Mouse (Mus musculus): ENCODE results near the gene Slc9b1. TPM values are rescaled to one million over a fixed set of nuclear protein-coding genes. Genes with fewer than 3 reads are reported as not detected.

Gene Slc9b1
- 1 to 10 TPM in 1 of 2 experiments, under 1 TPM in 1; 0.74 to 1.0 TPM for total RNA-seq (2021)

GRCm38 (mm10) chr3:135347739-135348264 is at the start of gene Slc9b1:
Gene Slc9b1 (plus strand): TSS chr3:135348029.
- no peak for DNase-seq

DNA sequence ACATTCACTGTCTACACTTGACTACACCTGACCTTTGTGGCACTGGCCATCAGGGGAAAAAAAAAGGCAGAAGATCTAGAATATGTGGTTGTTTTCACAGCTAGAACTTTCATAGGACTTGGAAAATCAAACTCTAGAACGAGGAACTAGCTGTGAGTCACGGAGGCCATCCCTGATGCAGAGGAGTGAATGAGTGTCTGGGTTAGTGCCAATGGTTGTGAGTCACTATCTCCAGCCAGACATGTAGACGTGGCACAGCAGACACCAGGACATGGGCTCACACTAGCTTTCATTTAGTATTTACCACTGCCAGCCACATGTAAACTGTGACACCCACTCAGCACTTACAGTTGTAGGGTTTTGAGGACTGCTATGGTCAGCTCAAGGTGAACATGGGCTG is 49.3 kb upstream of the Slc9b1 start:
- DNase-seq, result peak; percentile 19

DNA sequence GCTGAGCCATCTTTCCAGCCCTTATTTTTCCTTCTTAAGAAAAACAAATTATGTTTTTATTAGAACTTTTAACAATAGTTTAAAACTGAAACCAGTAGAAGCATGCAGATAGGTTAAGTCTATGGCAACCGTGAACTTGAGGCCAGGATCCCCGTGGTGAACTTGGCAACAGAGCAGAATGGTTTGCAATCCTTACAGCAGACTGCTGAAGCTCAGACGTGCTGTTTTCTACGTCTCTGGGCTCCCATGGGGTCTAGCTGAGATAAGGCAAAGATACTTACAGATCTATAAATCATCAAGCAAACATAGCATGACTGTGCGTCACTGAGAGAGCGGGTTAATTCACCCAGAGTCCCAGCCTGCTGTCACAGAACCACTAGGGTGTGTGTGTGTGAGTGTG is 47.7 kb upstream of the Slc9b1 start:
- DNase-seq, result no peak

DNA sequence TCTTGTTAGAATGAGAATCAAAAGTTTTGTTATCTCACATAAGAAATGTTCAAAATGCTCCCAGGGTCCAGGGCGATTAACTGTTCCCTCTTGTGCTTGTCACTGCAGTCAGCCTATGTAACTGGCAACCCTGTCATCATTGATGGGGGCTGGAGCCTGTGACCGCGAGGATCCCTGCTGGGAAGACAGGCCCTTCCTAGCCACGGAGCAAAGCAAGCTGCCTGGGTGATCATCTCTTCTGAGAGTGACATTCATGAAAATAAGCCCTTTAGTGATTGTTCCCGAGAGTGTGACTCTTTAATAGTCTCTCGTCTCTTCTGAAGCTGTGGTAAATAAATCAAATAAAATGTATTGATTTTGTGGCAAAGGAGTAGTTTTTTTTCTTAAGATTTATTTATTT is 43.8 kb upstream of the Slc9b1 start:
- DNase-seq, result no peak

GRCm38 (mm10) chr3:135304566-135304965 is 43.3 kb upstream of the Slc9b1 start:
- no peak for DNase-seq

- DNase-seq, result peak; percentile 32
Measured at GRCm38 (mm10) chr3:135307411-135308259, 40.2 kb upstream of the Slc9b1 start, which contains the start of gene Slc9b2. Gene Slc9b2 (plus strand): TSS chr3:135307700.

- DNase-seq, result no peak
Measured at GRCm38 (mm10) chr3:135312916-135313491, 34.8 kb upstream of the Slc9b1 start.

GRCm38 (mm10) chr3:135313727-135314126 is 34.1 kb upstream of the Slc9b1 start:
- no peak for DNase-seq

DNA sequence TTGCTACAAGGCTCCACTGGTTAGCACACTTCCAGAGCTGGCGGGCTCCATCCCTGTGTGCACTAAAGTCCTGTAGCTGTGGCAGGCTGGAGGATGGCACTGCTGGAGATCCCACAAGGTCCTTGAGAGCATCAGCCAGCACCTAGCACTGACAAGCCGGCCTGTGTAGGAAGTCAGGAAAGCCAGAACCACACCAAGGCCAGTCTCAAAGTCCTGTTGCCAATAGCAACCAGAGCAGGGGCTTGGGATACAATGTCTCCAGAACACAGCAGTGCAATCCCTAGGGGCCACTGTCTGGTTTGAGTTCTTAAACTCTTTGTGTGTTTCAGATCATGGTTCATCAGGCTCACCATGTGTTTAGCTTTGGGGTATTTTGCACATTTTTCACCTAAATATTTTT is 33.0 kb upstream of the Slc9b1 start:
- DNase-seq, result no peak

DNA sequence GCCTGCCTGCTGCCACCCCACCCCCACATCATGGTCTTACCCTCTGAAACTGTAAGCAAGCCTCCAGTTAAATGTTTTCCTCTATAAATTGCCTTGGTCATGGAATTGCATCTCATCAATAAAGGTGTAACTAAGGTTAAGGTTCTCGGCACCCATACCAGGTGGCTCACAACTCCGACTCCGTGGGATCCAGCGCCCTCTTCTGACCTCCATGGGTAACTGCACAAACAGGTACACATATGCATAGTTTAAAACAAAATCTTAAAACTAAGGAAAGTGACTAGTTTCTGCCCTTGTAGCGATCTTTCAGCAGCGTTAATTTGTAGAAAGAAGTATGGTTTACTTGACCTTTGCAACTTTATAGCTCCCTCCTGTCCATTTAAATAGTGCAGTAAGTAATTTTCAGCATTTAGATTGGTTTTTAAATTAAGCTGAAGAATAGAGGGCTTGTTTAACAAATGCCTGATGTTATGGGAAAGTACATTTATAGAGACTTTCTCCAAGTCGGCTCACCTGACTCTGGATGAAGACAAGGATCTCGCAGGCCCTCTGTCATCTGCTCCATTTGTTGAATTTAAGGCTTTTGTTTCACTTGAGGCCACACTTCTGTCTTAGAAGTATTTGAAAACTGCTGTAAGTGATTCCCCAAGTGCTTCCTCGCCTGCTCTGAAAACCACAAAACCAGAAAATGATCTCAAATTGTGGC is 32.0 kb upstream of the Slc9b1 start:
- DNase-seq, result no peak

GRCm38 (mm10) chr3:135318331-135318730 is 29.5 kb upstream of the Slc9b1 start:
- no peak for DNase-seq

GRCm38 (mm10) chr3:135324354-135324753 is 23.5 kb upstream of the Slc9b1 start:
- no peak for DNase-seq

DNA sequence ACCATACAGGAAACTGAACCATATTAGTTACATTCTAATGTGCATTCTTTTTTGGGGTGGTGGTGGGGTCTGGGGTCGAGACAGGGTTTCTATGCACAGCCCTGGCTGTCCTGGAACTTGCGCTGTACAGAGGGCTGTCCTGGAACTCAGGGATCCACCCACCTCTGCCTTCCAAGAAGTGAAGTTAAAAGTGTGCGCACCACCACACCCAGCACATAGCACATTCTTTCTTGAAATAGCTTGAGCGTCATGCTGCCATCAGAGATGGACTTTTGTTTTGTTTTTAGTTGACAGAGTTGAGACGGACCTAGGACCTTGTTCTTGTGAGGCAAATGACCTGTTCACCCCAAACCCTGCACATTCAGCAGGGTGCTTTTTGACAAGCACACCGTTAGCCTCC is 20.7 kb upstream of the Slc9b1 start:
- no peak for DNase-seq

GRCm38 (mm10) chr3:135327601-135328000 is 20.2 kb upstream of the Slc9b1 start:
- no peak for DNase-seq

GRCm38 (mm10) chr3:135328560-135328959 is 19.3 kb upstream of the Slc9b1 start:
- peak; percentile 52 for DNase-seq

- DNase-seq, result no peak
Measured at GRCm38 (mm10) chr3:135332691-135333090, 15.1 kb upstream of the Slc9b1 start.

DNA sequence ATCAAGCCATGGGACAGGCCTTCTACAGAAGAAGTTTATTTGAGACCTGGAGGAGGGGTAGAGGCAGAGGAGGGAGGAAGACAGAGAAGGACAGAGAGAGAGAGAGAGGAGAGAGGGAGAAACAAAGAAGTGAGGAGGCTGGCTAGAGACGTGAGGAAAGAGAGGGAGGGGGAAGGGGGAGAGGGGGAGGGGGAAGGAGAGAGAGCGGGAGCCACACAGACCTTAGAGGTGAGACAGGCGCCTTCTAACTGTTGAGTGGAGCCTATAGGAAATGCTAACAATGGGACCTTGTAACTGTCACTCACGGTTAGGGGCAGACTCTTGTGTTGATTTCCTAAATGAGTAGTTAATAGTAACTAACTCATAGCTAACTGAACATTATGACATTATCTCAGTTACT is 14.1 kb upstream of the Slc9b1 start:
- no peak for DNase-seq

DNA sequence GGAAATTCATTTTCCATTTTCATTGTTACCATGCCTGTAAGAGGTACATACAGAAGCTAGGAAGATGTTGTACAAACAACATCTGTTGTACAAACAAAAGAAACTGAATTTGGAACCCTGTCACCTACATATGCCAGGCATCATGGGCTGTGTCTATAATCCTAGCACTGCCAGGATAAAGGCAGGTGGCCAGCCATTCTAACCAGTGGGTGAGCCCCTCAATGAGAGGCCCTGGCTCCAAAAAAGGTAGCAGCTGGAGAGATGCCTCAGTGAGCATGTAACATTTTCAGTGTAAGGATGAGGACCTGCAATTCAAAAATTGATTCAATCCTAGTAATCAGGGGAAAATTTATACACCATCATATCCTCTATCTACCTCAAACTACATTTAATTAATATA is 1.2 kb downstream of the Slc9b1 start:
- DNase-seq, result no peak

DNA sequence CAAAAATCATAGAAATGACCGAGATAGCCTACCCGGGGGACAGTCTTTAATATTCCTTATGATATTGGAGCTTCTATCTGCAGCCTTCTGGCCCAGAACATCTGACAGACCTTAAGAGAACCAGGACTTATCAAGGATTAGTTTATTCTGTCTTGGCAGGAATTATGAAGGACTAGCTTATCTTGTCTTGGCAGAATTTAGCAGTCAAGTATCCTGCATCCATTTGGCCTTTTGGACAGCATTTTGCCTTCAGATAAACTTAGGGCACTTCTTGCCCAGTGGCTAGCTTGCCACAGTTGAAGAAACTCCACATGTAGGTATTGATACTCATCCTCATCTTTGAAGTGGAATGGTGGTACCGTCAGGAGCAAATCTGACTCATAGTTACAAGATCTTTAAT is 4.0 kb downstream of the Slc9b1 start:
- no peak for DNase-seq

DNA sequence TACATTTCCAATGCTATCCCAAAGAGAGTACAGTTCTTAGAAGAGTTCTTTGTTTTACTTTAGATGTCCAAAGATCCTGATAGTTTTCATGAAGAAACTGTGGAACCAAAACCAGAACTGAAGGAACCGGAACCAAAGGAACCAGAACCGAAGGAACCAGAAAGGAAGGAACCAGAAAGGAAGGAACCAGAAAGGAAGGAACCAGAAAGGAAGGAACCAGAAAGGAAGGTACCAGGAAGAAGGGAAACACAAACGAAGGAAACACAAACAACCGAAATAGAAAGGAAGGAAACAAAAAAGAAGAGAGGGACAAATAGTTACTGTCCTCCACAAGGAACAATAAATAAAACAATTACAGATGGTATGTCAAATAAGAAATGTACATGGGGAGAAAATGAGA is 9.6 kb downstream of the Slc9b1 start:
- DNase-seq, result no peak

DNA sequence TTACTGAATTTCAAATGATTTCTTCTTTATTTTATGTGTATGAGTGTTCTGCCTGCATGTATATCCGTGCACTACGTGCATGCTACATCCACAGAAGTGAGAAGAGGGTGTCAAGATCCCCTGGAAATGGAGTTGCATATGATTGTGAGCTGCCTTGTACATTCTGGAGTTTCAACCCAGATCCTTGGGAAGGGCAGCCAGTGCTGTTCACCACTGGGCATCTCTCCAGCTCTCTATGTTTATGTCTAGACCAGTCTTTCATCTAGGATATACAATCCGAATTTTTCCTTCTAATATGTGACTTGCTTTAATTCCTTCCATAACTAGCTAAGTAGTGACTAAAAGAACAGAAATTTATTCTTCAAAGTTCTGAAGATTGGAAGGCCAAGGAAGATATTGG is 28.0 kb downstream of the Slc9b1 start:
- no peak for DNase-seq

DNA sequence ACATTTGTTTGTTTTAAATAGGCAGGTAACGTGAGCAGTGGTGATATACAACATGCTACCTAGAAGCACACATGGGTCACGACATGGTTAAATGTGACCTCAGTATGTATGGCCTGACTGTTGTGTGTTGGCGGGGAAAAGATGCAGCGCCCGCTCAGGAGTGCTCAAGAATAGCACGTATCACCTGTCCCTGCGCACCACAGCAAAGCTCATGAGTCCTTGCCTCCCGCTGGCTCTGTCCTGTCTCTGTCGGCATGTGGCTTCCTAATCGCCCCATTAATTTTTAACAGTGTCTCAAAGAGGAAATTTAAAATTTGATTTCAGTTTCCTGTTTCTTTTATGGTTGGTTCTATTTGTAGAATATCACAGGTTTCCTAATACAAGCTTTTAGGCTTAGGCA is 29.6 kb downstream of the Slc9b1 start:
- DNase-seq, result no peak

- DNase-seq, result no peak
Measured at GRCm38 (mm10) chr3:135379868-135380267, 32.0 kb downstream of the Slc9b1 start.
